Mouse (Mus musculus) heart, adult 2 months (tissue): ENCODE measurements at regions not wholly inside any gene's neighbourhood (a gene's known extent, or its start where the extent isn't known, plus 50 kb on each side); places are given as distances from the start of the nearest gene placed in this dataset.

Experiments
- CTCF ChIP-seq: fragments of 200-600 bp; IDR thresholded peaks from 2 replicates; pipeline ENCODE4 v1.8.1; 2022; ENCODE audit warnings: antibody characterized with exemption, mild to moderate bottlenecking, moderate library complexity
- EP300 ChIP-seq: fragments of 200-500 bp; IDR thresholded peaks from 2 replicates; pipeline ENCODE4 v1.6.1; 2011; ENCODE audit warnings: low read depth, low read length, control low read depth; ENCODE audit not compliant: insufficient read depth

DNA sequence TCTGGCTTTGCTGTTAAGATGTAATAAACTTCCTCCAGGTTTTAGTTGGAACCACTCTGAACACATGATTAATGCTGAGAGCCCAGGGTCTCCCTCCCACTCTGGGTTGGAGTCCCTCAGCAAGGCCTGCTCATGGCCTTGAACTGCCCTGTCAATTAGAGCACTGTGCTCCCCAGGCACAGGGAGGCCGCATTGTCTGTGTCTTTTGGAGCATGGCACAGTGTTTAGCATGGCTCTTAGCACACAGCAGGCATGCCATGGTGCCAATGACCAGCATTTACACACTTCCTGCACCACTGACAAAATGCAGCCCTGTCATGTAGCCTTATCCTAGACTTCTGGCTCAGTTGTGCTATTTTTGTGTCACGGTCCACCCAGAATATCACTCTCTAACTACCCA lies 398.2 kb upstream of the Mmadhc start:
- TF ChIP-seq CTCF: no peak
- no peak for TF ChIP-seq EP300
